Mouse (Mus musculus) embryo, embryonic 11 days (tissue): ENCODE results near the gene Arhgef10l.
A peak's percentile ranks its signal among the peaks of the same experiment; 100 is the strongest.

Experiments used
- DNase-seq: peaks from one replicate; pipeline ENCODE4 v3.0.0-alpha.2; 2015

Gene Arhgef10l

GRCm38 (mm10) chr4:140630136-140630535 lies 35.7 kb downstream of the Arhgef10l start:
- DNase-seq = no peak

GRCm38 (mm10) chr4:140628971-140629370 lies 36.8 kb downstream of the Arhgef10l start:
- no peak for DNase-seq

- no peak for DNase-seq
Observed at GRCm38 (mm10) chr4:140628412-140628943, 37.3 kb downstream of the Arhgef10l start.

GRCm38 (mm10) chr4:140625651-140626525 lies 39.9 kb downstream of the Arhgef10l start:
- DNase-seq = no peak

- DNase-seq = peak; percentile 93
Observed at GRCm38 (mm10) chr4:140624468-140625176, 41.2 kb downstream of the Arhgef10l start.

- DNase-seq = peak; percentile 54
Observed at GRCm38 (mm10) chr4:140624087-140624467, 41.7 kb downstream of the Arhgef10l start.

- DNase-seq = no peak
Observed at GRCm38 (mm10) chr4:140622819-140623218, 43.0 kb downstream of the Arhgef10l start.

GRCm38 (mm10) chr4:140620496-140620895 lies 45.3 kb downstream of the Arhgef10l start:
- no peak for DNase-seq

- peak; percentile 65 for DNase-seq
Observed at GRCm38 (mm10) chr4:140617391-140618385, 48.1 kb downstream of the Arhgef10l start.

GRCm38 (mm10) chr4:140616894-140617293 lies 48.9 kb downstream of the Arhgef10l start:
- DNase-seq = no peak

- no peak for DNase-seq
Observed at GRCm38 (mm10) chr4:140616196-140616595, 49.6 kb downstream of the Arhgef10l start.

GRCm38 (mm10) chr4:140615771-140616170 lies 50.0 kb downstream of the Arhgef10l start:
- DNase-seq = no peak

GRCm38 (mm10) chr4:140614553-140614952 lies 51.3 kb downstream of the Arhgef10l start:
- no peak for DNase-seq

GRCm38 (mm10) chr4:140614145-140614544 lies 51.7 kb downstream of the Arhgef10l start:
- no peak for DNase-seq

- peak; percentile 58 for DNase-seq
Observed at GRCm38 (mm10) chr4:140610841-140611609, 54.8 kb downstream of the Arhgef10l start.

GRCm38 (mm10) chr4:140608228-140608720 lies 57.5 kb downstream of the Arhgef10l start:
- DNase-seq = no peak

GRCm38 (mm10) chr4:140606779-140607178 lies 59.0 kb downstream of the Arhgef10l start:
- DNase-seq = no peak

GRCm38 (mm10) chr4:140606197-140606596 lies 59.6 kb downstream of the Arhgef10l start:
- no peak for DNase-seq

GRCm38 (mm10) chr4:140605790-140606189 lies 60.0 kb downstream of the Arhgef10l start:
- DNase-seq = no peak

- no peak for DNase-seq
Observed at GRCm38 (mm10) chr4:140605247-140605646, 60.6 kb downstream of the Arhgef10l start.

GRCm38 (mm10) chr4:140604541-140604940 lies 61.3 kb downstream of the Arhgef10l start:
- DNase-seq = no peak
